Mouse (Mus musculus) neural tube, embryonic 10.5 days (tissue): Measurements from ENCODE around the gene Nprl2.

ENCODE experiments used
- DNase-seq: peaks from one replicate; pipeline ENCODE4 v3.0.0-alpha.2; 2017; ENCODE audit warnings: low spot score; ENCODE audit errors: extremely low spot score

The Nprl2 gene

DNA sequence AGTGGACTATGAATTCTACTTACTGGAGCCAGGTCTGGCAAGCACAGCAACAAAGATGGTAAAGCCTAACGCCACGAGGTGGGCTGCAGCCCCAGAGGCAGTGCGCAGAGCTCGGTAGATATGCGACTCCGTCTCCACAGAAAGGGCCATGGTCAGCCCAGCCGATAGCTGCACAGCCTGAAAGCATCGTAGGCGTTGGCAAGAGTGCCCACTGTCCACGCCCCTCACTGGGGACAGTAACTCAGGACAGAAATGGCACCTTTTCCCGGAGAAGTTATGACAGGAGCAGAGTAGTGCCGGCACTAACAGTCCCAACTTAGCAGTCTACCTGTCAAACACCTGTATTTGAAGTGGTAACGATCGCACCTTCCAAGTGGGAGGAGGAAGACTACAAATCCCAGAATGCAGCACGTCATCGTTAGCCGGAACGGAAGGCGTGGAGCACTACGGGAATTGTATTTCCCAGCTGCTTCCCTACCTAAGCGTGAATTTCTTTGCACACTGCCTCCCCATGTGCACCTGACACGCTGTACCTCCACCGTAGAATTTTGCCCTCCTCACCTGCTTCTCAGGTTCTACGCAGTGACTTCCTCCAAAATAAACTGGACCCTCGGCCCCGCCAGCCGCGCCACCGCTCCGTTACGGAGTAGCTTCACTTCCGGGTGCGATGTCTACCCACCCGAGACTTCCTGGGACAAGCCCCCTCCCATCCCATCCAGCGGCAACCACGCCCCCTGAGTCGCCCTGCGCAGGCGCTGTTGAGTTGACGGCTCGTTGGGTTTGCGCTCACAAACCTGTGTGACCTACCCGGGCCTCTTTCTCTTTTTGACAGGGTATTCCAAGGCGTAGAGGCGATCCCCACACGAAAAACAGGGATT, at the start of gene Nprl2, which contains the start of gene Cyb561d2:
Gene Nprl2 (plus strand): TSS at position 753 of the 878 bp plus-strand sequence.
Gene Cyb561d2 (minus strand): TSS at position 720 of the 878 bp plus-strand sequence.
- DNase-seq = peak; percentile 95

DNA sequence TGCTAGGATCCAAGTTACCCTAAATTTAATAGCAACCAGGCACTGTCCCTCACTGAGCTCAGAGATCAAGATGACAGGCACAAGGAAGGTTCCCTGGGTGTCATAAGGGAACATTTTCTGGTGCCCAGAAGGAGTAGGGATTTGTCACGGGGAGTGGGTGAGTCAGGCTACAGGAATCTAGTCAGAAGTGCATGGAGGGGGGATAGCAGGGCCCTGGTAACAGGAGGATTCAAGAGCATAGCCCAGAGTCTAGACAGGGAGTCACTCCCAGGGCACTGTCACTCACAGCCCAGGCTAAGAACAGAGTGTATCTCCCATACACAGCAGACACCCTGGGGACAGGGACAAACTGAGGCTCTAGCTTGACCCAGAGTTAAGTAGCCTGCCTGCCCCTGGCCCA, 48.5 kb upstream of the Nprl2 start:
- DNase-seq = no peak

DNA sequence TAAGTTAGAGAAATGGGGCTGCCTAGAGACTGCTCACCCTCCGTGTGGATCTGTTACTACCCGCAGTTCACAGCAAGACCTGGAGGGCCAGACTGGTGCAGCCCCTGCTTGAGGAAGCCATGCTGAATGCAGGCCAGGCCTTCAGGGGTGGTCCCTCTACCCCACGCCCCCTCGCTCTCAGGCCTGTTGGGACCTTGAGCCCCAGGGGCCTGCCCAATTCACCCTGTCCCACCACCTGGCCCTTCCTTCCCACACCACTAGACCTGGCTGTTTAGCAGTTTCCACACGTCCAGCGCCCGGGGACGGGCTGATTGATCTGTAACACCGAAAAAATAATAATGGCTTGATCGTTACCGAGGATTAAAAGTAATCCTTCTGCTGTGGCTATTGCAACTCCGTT, 47.8 kb upstream of the Nprl2 start:
- no peak for DNase-seq

DNA sequence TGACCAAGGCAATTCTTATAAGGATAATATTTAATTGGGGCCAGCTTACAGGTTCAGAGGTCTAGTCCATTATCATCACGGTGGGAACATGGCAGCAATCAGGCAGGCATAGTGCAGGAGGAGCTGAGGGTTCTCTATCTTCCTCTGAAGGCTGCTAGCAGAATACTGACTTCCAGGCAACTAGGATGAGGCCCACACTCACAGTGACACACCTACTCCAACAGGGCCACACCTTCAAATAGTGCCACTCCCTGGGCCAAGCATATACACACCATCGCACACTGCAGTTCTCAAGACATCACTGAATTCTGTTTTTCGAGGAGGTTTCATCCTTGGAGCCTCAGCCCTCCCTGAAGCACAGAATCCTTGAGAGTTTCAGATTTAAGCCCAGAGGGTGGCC, 45.7 kb upstream of the Nprl2 start:
- no peak for DNase-seq

DNA sequence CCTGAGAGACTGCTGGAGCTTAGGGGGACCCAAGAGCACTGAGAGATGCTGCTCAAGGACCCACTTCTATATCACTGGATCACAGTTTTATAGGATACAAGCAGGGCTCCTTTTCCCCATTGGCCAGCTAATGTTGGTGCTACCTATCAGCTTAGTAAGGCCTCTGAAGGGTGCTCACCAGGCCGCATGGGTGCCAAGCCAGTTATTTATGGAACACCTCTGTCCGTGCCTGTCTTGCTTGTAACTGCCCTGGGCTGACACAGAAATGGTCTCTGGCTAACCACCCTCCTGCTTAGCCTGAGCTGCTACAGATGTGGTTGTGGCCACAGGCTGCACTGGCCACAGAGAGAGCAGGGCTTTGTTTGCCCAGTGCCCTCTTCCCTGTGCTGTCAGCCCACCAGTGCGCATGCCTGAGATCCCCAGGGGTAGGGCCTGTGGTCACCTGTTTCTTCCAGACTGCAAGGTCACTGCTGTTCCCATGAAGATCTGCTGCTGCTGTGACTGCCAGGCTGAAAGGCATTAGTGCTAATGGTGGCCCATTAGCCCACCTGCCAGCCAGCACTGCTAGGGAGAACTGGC, 41.2 kb upstream of the Nprl2 start:
- DNase-seq = no peak

DNA sequence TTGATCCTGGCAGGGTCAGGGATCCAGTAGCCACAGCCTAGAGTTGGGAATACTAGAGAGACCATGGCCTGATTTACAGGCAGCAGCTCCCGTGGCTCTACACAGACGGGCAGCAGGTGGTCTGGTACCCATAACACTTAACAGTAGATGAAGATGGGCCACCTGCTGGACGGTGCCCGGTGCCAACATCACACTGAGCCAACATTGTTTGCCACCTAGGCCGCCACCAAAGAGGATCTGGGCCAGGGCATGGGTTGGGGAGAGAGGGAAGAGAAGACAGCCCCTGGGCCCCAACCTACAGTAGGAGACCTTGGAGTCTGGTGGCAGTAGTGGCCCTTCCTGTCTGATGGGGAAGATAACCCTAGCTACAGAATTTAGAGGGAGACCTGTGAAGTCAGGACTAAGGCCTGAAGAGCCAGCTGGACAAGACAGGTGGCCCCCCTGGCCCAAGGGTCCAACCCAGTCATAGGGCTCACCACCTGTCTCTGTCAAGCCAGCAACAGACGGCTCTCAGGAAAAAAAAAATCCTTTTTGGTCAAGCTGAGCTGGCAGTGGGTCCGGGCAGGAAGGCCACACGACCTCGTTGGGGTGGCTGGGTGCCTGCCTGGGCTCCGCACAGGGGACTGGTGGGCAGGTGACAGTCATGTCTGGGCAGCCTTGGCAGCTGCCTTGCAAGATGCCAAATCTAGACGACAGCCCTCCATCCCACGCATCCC, 39.7 kb upstream of the Nprl2 start:
- DNase-seq = no peak

DNA sequence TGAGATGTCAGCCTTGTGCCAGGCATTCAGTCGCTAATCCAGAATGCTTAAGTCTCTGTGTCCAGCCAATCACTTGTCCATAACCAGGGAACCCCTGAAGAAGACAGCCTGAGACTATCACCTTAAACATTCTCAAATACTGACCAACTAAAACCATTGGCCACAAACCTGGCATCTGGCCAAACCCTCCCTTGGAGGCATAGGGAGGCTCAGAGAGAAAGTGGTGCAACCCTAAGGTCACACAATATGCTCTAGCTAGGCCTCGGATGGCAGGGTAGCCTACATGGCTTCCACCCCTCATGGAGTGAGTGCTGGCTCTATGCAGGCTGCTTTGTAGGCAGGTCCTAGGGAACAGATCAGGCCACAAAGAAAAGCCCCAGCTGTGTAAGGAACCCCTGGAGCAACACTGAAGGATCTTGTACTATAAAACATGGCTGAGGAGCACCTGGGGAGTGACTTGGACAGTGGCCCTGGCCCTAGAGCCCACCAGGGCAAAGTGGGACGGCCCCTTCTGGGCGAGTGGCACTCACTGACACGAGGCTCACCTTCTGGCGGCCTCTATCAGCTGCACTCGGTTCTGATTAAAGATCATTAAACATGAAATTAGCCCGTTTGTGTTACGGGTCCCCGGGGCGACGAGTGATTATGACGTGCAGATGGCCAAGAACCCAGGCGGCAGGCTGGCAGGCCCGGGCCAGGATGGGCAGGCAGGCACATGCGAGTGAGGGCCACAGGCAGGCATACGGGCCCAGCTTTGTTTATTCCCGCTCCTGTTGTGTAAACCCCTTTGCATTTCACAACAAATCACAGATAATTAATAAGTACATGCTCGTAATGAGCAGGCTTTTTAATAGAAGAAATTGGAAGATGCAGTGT, 37.1 kb upstream of the Nprl2 start:
- DNase-seq = no peak

DNA sequence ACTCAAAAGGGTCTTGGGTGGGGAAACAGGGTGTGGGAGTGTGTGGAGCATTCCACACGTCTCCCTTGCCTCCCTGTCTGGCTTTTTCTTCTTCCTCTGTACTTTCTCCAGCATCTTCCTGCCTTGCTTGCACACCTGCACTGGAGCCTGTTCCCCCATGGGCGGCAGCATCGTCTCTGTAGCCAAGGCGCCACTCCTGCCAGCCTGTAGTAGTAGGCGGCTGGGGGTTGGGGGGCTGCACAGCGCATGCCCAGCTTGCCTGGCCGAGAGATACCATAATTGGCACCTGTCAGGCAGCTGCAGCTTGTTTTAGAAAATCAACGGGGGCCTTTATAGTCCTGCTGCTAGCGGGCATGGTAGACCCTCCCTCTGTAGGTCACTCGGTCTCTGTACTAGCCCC, 33.8 kb upstream of the Nprl2 start:
- DNase-seq = no peak

DNA sequence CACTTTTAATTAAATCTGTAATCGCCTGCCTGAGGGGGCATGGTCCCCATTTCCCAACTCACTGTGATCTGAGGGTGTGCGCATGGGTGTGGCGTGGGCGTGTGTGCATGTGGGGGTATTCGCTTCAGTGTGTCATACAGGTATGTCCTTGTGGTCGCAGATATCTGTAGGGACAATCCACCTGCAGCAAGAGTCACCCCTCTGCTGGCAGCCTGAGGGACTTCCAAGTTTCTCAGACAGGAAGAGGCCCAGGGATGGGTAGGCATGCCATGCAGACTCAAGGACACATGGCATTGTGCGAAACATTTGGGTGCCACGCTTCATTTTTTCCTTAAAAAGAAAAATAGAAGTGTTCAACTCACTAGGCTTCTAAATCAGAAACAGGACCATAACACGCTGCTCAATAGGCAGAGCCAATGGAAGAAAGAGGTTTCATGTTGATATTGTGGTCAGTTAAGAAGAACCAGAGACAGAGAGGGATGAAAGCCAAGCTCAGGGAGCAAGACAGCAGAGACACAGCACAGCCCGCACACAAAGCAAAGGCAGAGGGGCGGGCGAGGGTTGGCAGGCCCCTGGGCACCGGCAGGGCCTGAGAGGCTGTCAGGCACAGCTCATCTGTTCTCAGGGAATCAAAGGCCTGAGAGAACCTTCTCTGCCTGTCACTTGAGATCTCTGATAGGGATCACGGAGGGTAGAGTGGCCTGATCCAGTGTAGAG, 31.5 kb upstream of the Nprl2 start:
- no peak for DNase-seq

DNA sequence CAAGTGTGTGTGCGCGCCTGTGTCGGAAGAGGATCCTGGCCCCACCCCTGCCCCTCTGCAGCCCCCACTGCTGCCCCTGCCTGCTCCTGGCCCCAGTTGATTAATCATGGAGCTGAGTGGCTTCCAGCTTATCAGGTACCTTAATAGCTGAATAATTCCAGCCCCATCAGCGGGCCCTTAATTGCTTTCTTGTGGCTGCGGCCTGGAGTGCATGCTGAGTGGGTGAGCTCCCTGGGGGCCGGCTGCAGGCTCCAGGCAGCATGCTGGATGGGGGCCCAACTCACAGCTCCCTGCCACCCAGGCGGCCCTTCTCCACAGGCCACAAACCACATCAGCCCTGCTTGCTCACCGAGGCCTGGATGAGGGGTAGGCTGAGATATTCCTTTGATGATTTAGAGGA, 30.6 kb upstream of the Nprl2 start:
- DNase-seq = no peak

DNA sequence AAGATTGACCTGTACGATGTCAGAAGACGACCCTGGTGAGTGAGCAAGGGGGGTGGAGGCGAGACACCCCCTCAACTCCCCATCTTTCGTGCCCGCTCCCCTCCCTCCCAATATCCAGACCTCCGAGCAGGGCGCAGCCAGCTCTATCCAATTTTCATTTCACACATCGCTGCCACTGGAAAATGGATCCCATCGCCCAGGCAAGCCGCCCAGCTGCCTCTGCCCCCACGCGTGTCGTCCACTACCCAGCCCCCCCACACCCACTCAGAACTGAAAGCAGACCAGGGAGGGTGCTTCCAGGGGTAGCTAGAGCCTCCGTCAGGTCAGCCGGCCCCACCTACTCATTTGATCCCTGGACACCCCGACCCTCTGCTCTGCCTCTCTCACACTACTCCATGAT, 29.7 kb upstream of the Nprl2 start:
- no peak for DNase-seq

DNA sequence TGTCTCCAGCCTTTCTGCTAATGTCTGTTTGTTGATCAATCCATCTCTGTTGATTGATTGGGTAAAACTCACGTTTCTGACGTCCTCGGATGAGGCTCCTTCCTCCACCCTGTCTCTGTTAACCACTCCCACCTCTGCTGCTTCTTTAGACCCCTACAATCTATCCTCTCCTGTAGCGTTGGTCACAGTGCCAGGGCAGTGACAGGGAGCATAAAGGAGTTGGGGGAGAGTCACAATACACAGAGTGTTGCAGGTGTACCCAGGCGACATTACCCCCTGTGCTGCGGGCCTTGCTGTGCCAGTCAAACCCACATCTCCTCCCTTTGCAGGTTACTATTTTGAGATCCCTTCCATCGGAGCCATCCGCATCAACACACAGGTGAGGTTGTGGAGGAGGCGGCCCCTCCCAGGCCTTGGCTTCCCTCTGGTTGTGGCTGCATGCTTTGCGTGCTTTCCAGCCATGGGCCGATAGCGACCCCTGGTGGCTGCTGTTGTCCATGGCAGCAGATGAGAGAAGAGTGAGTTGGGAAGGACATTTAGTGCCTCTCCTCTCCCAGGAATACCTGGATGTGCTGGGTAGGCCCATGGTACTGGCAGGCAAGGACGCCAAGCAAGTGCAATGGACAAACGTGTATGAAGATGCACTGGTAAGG, 27.6 kb upstream of the Nprl2 start:
- DNase-seq = peak; percentile 93

DNA sequence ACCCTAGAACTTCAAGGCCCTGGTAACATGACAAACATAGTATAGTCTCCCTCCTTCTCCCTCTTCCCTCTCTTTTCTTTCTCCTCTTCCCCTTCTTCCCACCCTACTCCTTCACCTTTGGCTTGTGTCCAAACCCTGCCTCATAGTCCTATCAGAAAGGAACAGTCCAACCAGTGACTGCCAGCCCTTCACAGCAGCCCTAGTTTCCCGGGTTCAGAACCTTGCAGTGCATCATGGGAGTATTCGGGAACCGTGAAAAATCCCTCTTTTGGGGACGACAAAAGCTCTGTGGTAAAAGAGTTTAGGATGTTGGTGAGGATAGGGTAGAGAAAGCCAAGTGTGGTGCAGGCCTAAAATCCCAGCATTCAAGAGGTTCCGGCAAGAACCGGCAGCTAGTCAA, 21.7 kb upstream of the Nprl2 start:
- no peak for DNase-seq

DNA sequence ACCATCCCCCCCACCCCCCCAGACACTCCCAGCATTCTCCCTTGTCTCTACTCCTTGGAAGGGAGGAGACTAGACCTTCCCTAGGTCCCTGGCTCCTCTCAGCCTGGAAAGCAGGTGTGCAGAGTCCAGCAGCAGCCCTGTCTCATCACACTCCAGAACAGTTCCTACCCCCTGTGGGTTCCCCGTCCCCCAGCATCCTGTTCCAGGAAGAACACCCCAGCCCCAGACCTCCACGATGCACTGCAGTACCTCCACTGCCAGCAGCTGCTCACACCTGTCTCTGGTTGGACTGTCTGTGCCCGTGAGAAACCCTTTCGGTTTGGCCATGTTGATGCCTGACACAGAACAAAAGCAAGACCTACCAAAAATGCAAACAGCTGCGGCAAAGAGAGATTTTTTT, 20.8 kb upstream of the Nprl2 start:
- no peak for DNase-seq

DNA sequence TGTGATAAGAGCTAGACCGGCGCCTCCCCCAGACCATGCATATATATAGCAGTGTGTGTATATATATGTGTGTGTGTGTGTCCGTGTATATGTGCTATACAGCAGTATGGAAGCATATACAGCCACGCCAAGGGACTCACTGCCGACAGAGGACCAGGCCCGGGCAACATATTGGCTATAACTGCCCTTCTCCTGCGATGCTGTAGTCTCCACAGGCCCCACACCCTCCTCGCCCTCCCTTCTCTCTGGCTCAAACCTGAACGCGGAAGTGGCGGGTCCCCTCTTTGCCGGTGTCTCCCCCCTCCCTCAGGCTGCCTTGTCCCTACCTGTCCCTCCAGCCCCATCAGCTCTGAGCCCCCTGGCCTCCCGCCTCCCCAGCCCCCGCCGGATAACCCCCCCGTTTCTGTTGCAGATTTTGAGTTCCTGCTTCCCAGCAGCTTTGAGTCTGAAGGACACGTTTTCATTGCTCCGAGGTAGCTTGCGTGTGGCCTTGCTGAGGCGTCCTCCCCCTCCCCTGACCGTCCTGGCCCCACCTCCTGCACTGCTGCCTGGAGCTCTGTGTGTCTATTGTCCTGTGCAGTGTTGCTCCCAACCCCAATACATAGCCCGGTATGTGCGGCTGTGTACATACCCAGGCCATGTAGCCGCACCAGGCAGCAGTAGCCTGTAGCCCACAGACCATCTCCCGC, 20.2 kb upstream of the Nprl2 start:
- no peak for DNase-seq

DNA sequence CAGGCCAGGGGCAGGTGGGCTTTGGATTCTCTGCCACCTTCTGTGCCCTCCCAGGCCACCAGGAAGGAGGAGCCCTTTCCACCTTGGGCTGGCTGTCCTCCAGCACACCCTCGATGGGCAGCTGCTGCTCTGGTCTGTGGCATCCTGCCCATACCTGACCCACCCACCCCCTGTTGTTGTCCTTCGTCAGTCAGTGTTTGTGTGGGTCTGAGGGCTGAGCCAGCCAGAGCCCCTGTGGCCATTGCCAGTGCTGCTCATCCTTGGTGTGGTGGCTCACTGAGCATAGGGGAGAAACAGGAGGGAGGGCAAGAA, 19.7 kb upstream of the Nprl2 start:
- no peak for DNase-seq

DNA sequence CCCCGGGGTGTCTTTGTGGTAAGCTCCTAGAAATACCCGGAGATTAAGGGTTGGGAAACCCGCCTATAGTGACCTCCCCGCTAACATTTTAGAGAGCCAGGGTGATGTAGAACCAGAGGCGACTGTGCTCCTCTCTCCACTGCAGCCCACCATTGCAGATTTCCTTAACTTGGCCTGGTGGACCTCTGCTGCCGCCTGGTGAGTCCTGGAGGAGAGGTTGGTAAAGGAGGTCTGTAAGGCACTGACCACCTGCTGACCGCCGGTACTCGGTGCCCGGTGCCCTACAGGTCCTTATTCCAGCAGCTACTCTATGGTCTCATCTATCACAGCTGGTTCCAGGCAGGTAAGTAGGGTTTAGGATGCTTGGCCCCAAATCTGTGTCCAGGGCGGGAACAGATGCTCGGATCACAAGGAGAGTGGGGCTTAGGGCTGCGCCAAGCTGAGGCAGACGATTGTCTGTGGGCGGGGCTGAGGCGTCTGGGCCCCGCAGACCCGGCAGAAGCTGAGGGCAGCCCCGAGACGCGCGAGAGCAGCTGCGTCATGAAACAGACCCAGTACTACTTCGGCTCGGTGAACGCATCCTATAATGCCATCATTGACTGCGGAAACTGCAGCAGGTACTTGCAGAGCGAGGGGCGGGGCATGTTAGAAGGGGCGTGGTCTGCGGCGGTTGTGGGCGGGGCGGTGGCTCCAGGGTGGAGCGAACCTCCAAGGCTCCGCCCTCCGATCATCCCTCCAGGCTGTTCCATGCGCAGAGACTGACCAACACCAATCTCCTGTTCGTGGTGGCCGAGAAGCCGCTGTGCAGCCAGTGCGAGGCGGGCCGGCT, 15.6 kb upstream of the Nprl2 start:
- peak; percentile 86 for DNase-seq

DNA sequence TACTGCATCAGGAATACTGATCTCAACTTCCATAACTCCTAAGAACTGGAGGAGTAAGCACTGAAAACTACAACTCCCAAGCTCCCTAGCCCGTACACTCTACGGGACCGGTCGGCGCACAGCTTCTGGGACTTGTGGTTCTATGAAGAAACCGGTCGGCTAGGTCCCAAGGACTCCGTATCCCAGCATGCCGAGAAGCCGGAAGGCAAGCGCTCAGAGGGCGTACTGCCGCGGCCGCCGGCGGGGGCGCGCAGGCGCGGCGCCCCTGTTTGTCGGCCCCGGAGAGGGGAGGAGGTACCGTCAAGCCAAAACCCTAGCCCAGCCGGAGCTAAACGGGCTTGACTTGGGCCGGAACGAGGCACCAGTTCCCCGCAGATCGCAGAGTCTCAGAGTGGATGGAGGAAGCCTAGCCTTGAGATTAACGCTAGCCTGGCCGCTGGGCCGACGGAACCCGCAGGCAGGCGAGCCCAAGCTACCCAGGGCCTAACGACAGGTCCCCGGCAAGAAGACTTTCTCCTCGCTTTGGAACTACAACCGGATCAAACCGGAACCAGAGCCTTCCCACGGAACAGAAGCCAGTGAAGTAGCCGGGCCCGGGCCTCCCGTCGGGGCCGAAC, 8.1 kb upstream of the Nprl2 start, which contains the start of gene Tmem115:
Gene Tmem115 (plus strand): TSS at position 155 of the 617 bp plus-strand sequence.
- DNase-seq = peak; percentile 88
